Mouse (Mus musculus) lung, embryonic 14.5 days (tissue): ENCODE data around the gene Axin2. TPM values are rescaled to one million over a fixed set of nuclear protein-coding genes. Genes with fewer than 3 reads are reported as not detected.
A peak's percentile ranks its signal among the peaks of the same experiment; 100 is the strongest.

Experiments used
- ATAC-seq: fragments of 200-750 bp; cut with Nextera tagmentation; 2 replicates; pipeline ENCODE4 v1.8.0; 2017; ENCODE audit warnings: mild to moderate bottlenecking, moderate TSS enrichment, moderate library complexity; ENCODE audit not compliant: insufficient read depth
- DNase-seq: peaks from one replicate; pipeline ENCODE4 v3.0.0-alpha.2; 2015
- H3K27ac ChIP-seq: fragments of 300-500 bp; sonication (generic); 2 replicates; pipeline ENCODE4 v1.5.1; 2014; ENCODE audit warnings: low read depth, mild to moderate bottlenecking, moderate library complexity
- H3K27me3 ChIP-seq: fragments of 300-500 bp; sonication (generic); 2 replicates; pipeline ENCODE4 v1.6.1; 2014; ENCODE audit warnings: low read length, control low read depth; ENCODE audit not compliant: insufficient read depth
- H3K36me3 ChIP-seq: fragments of 300-500 bp; sonication (generic); 2 replicates; pipeline ENCODE4 v1.6.1; 2014; ENCODE audit warnings: control low read depth; ENCODE audit not compliant: insufficient read depth
- H3K4me1 ChIP-seq: fragments of 300-500 bp; sonication (generic); 2 replicates; pipeline ENCODE4 v1.6.1; 2014; ENCODE audit warnings: antibody characterized with exemption, control low read depth; ENCODE audit not compliant: insufficient read depth
- H3K4me2 ChIP-seq: fragments of 300-500 bp; sonication (generic); 2 replicates; pipeline ENCODE4 v1.6.1; 2014; ENCODE audit warnings: mild to moderate bottlenecking
- H3K4me3 ChIP-seq: fragments of 300-500 bp; sonication (generic); 2 replicates; pipeline ENCODE4 v1.5.1; 2014; ENCODE audit warnings: low read depth, low read length
- H3K9ac ChIP-seq: fragments of 300-500 bp; sonication (generic); 2 replicates; pipeline ENCODE4 v1.6.1; 2014
- H3K9me3 ChIP-seq: fragments of 300-500 bp; sonication (generic); 2 replicates; pipeline ENCODE4 v1.6.1; 2016; ENCODE audit warnings: low read depth, low read length, control low read depth
- CTCF ChIP-seq: IDR thresholded peaks from 2 replicates; pipeline ENCODE4 v1.5.1; 2016; ENCODE audit warnings: antibody characterized with exemption, low read depth
- WGBS: fragments of 180-500 bp; shearing (Covaris S2); extraction: QIAGEN DNeasy Blood & Tissue Kit; methylation state at CpG from one replicate; pipeline ENCODE4 v1.1.7; 2014; 5-methylcytosine and 5-hydroxymethylcytosine counted together
- polyA plus RNA-seq: library from polyadenylated mRNA; unstranded; fragments of >200 nt; fragmentation: Nextera tagmentation; extraction: Ambion mirVana; gene quantifications from 2 replicates; pipeline ENCODE4 v1.2.1, GENCODE M21; 2014

The Axin2 gene
- polyA plus RNA-seq, 1 experiment from 2014 or later = 15.5 TPM

DNA sequence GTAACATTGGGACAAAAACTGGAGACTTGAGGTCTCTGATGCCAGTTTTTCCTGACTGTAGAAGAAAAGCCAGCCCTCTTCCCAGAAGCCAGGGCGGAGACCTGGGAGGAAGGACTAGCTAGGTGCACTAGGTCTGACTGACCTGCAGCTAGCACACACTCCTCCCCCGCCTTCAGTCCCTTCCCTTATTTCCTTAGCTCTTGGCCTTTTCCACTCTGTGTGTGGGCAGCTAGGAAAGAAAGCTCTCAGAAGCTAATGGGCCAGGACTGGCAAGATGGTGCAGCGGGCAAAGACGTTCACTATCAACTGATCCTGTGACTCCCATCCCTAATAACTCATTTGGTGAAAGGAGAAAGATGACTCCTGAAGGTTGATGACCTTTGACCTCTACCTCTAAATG lies 17.8 kb upstream of the Axin2 start:
- no peaks in the 10 kb centered on the region for H3K27me3 ChIP-seq
- H3K4me1 ChIP-seq = 0 out of 2 replicates have a peak, but pooled peaks cover 6% of the 10 kb centered on the region
- no peaks in the 10 kb centered on the region for H3K9me3 ChIP-seq
- ATAC-seq = no peak
- TF ChIP-seq CTCF = no peak
- no peak overlapping the region for H3K4me2 ChIP-seq
- no peak overlapping the region for H3K27ac ChIP-seq
- WGBS = 73% methylated on average over 4 of the region's 4 CpGs
- H3K36me3 ChIP-seq = no peaks in the 10 kb centered on the region
- H3K9ac ChIP-seq = no peak overlapping the region
- H3K4me3 ChIP-seq = no peak overlapping the region
- no peak for DNase-seq

GRCm38 (mm10) chr11:108906590-108907254 lies 13.4 kb upstream of the Axin2 start:
- no peak for TF ChIP-seq CTCF

GRCm38 (mm10) chr11:108909396-108910195 lies 10.6 kb upstream of the Axin2 start:
- peaks cover 4% of the 10 kb centered on the region; the same call in 1 of the 2 replicates for H3K27me3 ChIP-seq
- DNase-seq (peak; percentile 30), ATAC-seq (0 out of 2 replicates have a peak, but pooled peaks have one; percentile 31)
- peak; percentile 7; the same call in 1 of the 2 replicates for TF ChIP-seq CTCF
- H3K9ac ChIP-seq = peak overlapping the region; percentile 14; the same call in 1 of the 2 replicates
- no peaks in the 10 kb centered on the region for H3K9me3 ChIP-seq
- H3K36me3 ChIP-seq = no peaks in the 10 kb centered on the region
- no peak overlapping the region; the same call in 1 of the 2 replicates for H3K27ac ChIP-seq
- 6% methylated on average over 24 of the region's 24 CpGs for WGBS
- peaks cover 15% of the 10 kb centered on the region for H3K4me1 ChIP-seq
- H3K4me2 ChIP-seq = peak overlapping the region; percentile 58
- H3K4me3 ChIP-seq = peak overlapping the region; percentile 14; the same call in 1 of the 2 replicates

More at GRCm38 (mm10) chr11:108906590-108907254, 13.4 kb upstream of the Axin2 start:
- peaks cover 15% of the 10 kb centered on the region for H3K4me1 ChIP-seq
- ATAC-seq (no peak), DNase-seq (no peak)
- H3K36me3 ChIP-seq = no peaks in the 10 kb centered on the region
- 39% methylated on average over 7 of the region's 7 CpGs for WGBS
- H3K4me3 ChIP-seq = no peak overlapping the region
- H3K9me3 ChIP-seq = no peaks in the 10 kb centered on the region
- no peak overlapping the region for H3K4me2 ChIP-seq
- no peak overlapping the region for H3K9ac ChIP-seq
- H3K27ac ChIP-seq = no peak overlapping the region
- H3K27me3 ChIP-seq = peaks cover 4% of the 10 kb centered on the region; the same call in 1 of the 2 replicates

GRCm38 (mm10) chr11:108910328-108910886 lies 9.7 kb upstream of the Axin2 start:
- Histone ChIP-seq H3K27me3 (peaks cover 4% of the 10 kb centered on the region; the same call in 1 of the 2 replicates), H3K4me3 (peak overlapping the region; percentile 14; the same call in 1 of the 2 replicates), H3K9ac (0 out of 2 replicates have a peak overlapping the region, but pooled peaks have one; percentile 14), H3K27ac (no peak overlapping the region), H3K4me2 (peak overlapping the region; percentile 58), H3K4me1 (peaks cover 15% of the 10 kb centered on the region), H3K9me3 (no peaks in the 10 kb centered on the region), H3K36me3 (no peaks in the 10 kb centered on the region)
- WGBS = 4% methylated on average over 14 of the region's 14 CpGs
- peak; percentile 35 for DNase-seq
- TF ChIP-seq CTCF = no peak
- ATAC-seq = no peak

DNA sequence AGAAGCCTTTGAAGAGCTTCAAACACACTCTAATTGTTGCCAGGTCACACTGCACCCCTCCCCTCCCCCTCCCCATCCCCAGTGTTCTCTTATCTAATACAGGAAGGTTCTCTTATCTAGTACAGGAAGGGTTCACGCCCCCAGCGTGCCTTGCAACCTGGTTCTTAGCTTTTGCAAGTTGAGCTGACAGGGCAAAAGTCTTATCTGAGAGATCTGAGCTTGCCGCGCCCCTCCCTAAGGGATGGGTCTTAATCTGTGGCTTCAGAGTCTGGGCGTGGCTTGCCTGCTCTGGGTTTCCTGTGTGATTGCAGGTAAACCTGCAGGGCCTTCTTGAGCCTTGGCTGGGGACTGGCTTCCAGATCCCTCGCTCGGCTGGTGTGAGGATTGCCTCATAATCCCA lies 9.2 kb upstream of the Axin2 start:
- H3K9ac ChIP-seq = no peak overlapping the region
- TF ChIP-seq CTCF = no peak
- 25% methylated on average over 7 of the region's 7 CpGs for WGBS
- H3K4me2 ChIP-seq = peak overlapping the region; percentile 58; the same call in 1 of the 2 replicates
- H3K36me3 ChIP-seq = no peaks in the 10 kb centered on the region
- no peaks in the 10 kb centered on the region for H3K9me3 ChIP-seq
- DNase-seq (peak; percentile 30), ATAC-seq (no peak)
- no peak overlapping the region for H3K4me3 ChIP-seq
- peaks cover 4% of the 10 kb centered on the region; the same call in 1 of the 2 replicates for H3K27me3 ChIP-seq
- H3K27ac ChIP-seq = no peak overlapping the region
- peaks cover 15% of the 10 kb centered on the region for H3K4me1 ChIP-seq

DNA sequence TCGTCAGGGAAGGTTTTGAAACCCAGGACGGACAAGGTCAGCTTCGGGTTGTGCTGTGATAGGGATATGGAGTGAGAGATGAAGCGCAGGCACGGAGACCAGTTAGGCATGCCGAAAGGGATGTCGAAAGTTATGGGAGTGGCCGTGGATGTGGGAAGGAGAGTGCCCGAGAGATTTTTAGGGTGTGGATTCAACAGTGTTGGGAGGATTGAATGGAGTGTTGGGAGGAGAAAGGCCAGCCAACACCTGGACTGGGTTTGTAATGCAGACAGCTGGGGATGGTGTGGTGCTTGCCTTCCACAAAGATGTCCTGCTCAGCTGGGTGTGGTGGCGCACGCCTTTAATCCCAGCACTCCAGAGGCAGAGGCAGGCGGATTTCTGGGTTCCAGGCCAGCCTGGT lies 8.0 kb upstream of the Axin2 start:
- no peak for TF ChIP-seq CTCF
- Histone ChIP-seq H3K27ac (no peak overlapping the region), H3K9ac (no peak overlapping the region), H3K27me3 (peaks cover 4% of the 10 kb centered on the region; the same call in 1 of the 2 replicates), H3K9me3 (no peaks in the 10 kb centered on the region), H3K4me2 (no peak overlapping the region), H3K4me1 (peaks cover 15% of the 10 kb centered on the region), H3K4me3 (no peak overlapping the region), H3K36me3 (no peaks in the 10 kb centered on the region)
- no peak for ATAC-seq
- 92% methylated on average over 12 of the region's 12 CpGs for WGBS
- no peak for DNase-seq
